Mouse (Mus musculus): ENCODE data around the gene Pacsin1.

- TF ChIP-seq MAX (IDR thresholded peaks at IDR 0.05): no peak
- TF ChIP-seq CTCF (IDR thresholded peaks at IDR 0.05; ENCODE audit: control insufficient read depth, insufficient read depth, insufficient read length): no peak
- no peak for TF ChIP-seq USF1 (IDR thresholded peaks at IDR 0.05; ENCODE audit: low read depth)
Observed at GRCm38 (mm10) chr17:27760169-27760568, 104.9 kb downstream of the Pacsin1 start.
